Mouse (Mus musculus): ENCODE measurements around the gene Vmn1r117.
"Not testable (repeated sequence)": the region's sequence is repeated elsewhere in the genome, so short reads cannot be mapped to it uniquely, and the experiment has no call there.

DNA sequence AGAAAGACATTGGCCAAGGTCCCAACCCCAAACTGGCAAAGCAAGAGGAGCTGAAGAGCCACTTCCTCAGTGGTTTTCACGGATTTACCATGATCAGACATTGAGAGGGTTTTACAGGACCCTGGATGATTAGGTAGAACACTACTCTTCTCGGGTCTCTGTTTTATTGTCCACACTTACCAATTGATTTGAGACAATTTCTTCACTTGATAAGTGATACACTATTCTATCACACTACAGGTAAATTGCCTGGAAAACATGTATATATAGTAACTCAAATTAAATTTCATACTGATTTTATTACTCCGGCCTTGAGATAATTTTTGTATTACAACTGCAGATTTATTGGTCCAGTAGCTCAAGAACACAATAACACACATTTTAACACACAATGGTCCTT, 39.0 kb downstream of the Vmn1r117 start, which contains the start of gene Vmn1r115:
- TF ChIP-seq CTCF (IDR thresholded peaks at IDR 0.05; ENCODE audit: low read depth); EP300 (optimal IDR thresholded peaks at IDR 0.05): not testable (repeated sequence)

All from stomach, postnatal 0 days (tissue).